Mouse (Mus musculus) kidney, adult 2 months (tissue): ENCODE results near the gene Dhcr24. TPM values are rescaled to one million over a fixed set of nuclear protein-coding genes. Genes with fewer than 3 reads are reported as not detected.

Source experiments
- DNase-seq: peaks from one replicate; pipeline ENCODE4 v3.0.0; 2021
- H3K27ac ChIP-seq: fragments of 200-500 bp; 2 replicates; pipeline ENCODE4 v1.5.1; 2012; ENCODE audit warnings: low read depth, low read length, control low read depth, inconsistent platforms; ENCODE audit not compliant: insufficient read depth
- H3K27me3 ChIP-seq: fragments of 200-500 bp; replicated peaks from 2 replicates; pipeline ENCODE4 v1.6.1; 2012; ENCODE audit warnings: mild to moderate bottlenecking, moderate library complexity, low read length, inconsistent platforms; ENCODE audit not compliant: control insufficient read depth, insufficient read depth
- H3K36me3 ChIP-seq: fragments of 200-500 bp; 2 replicates; pipeline ENCODE4 v1.6.1; 2012; ENCODE audit warnings: mild to moderate bottlenecking, moderate library complexity, low read length, inconsistent platforms; ENCODE audit not compliant: control insufficient read depth, insufficient read depth
- H3K4me1 ChIP-seq: fragments of 200-500 bp; 2 replicates; pipeline ENCODE4 v1.6.1; 2011; ENCODE audit warnings: low read length; ENCODE audit not compliant: control insufficient read depth, insufficient read depth
- H3K4me3 ChIP-seq: fragments of 200-500 bp; 2 replicates; pipeline ENCODE4 v1.5.1; 2011; ENCODE audit warnings: mild to moderate bottlenecking, low read depth, low read length, control low read depth; ENCODE audit not compliant: insufficient read depth
- CTCF ChIP-seq: fragments of 200-500 bp; conservative IDR thresholded peaks from 2 replicates; pipeline ENCODE4 v1.5.1; 2011; ENCODE audit warnings: low read depth, mild to moderate bottlenecking, control low read depth, low read length, moderate library complexity, mixed read lengths; ENCODE audit not compliant: insufficient read depth, insufficient read length
- POLR2A ChIP-seq: fragments of 200-500 bp; IDR thresholded peaks from one replicate; pipeline ENCODE4 v1.6.1; 2011; ENCODE audit warnings: low read depth, low read length, control low read depth
- WGBS: fragments of 180-500 bp; shearing (Covaris S2); methylation state at CpG from one replicate; pipeline ENCODE4 v1.1.7; 2018; 5-methylcytosine and 5-hydroxymethylcytosine counted together
- polyA plus RNA-seq: library from polyadenylated mRNA; depleted of rRNA; stranded (reverse); fragments of >200 nt; gene quantifications from 2 replicates; pipeline ENCODE4 v1.2.3, GENCODE M21; 2012

Dhcr24 gene
- polyA plus RNA-seq, 1 experiment: 242 TPM

- Histone ChIP-seq H3K36me3 (no peaks in the 10 kb centered on the region), H3K27me3 (no peaks in the 10 kb centered on the region), H3K27ac (no peak within 1 kb of the TSS), H3K4me3 (no peak within 1 kb of the TSS), H3K4me1 (peaks cover 9% of the 10 kb centered on the region; the same call in 1 of the 2 replicates)
- WGBS: 4% methylated on average over 18 of the region's 19 CpGs
- TF ChIP-seq CTCF: no peak
- TF ChIP-seq POLR2A: no peak
- no peak for DNase-seq
Observed at GRCm38 (mm10) chr4:106617056-106617455, 56.2 kb downstream of the Dhcr24 start, which contains the start of gene Lexm. Gene Lexm, minus strand, starts transcription at chr4:106617241.

GRCm38 (mm10) chr4:106618898-106619297, 58.1 kb downstream of the Dhcr24 start:
- DNase-seq: peak; percentile 65
- H3K4me1 ChIP-seq: peaks cover 9% of the 10 kb centered on the region; the same call in 1 of the 2 replicates
- TF ChIP-seq CTCF: no peak; the same call in 1 of the 2 replicates
- TF ChIP-seq POLR2A: no peak
- no peaks in the 10 kb centered on the region for H3K36me3 ChIP-seq
- no peaks in the 10 kb centered on the region for H3K27me3 ChIP-seq
- no peak overlapping the region for H3K27ac ChIP-seq
- 73% methylated on average over 4 of the region's 4 CpGs for WGBS
- no peak overlapping the region for H3K4me3 ChIP-seq

GRCm38 (mm10) chr4:106621428-106621827, 60.6 kb downstream of the Dhcr24 start:
- peak; percentile 84 for DNase-seq
- H3K4me1 ChIP-seq: peaks cover 9% of the 10 kb centered on the region; the same call in 1 of the 2 replicates
- TF ChIP-seq POLR2A (no peak), CTCF (no peak)
- WGBS: 53% methylated on average over 3 of the region's 3 CpGs
- no peak overlapping the region for H3K4me3 ChIP-seq
- H3K36me3 ChIP-seq: no peaks in the 10 kb centered on the region
- peak overlapping the region; percentile 54 for H3K27ac ChIP-seq
- no peaks in the 10 kb centered on the region for H3K27me3 ChIP-seq

GRCm38 (mm10) chr4:106622030-106622493, 61.2 kb downstream of the Dhcr24 start, which contains the start of gene Ttc22:
Gene Ttc22, plus strand, starts transcription at chr4:106622432.
- H3K4me3 ChIP-seq: peak within 1 kb of the TSS; percentile 17
- TF ChIP-seq CTCF (no peak), POLR2A (no peak)
- 17% methylated on average over 16 of the region's 16 CpGs for WGBS
- peak within 1 kb of the TSS; percentile 54 for H3K27ac ChIP-seq
- no peaks in the 10 kb centered on the region for H3K36me3 ChIP-seq
- no peaks in the 10 kb centered on the region for H3K27me3 ChIP-seq
- H3K4me1 ChIP-seq: peaks cover 9% of the 10 kb centered on the region; the same call in 1 of the 2 replicates
- peak; percentile 94 for DNase-seq

GRCm38 (mm10) chr4:106622712-106623111, 61.9 kb downstream of the Dhcr24 start:
- Histone ChIP-seq H3K4me1 (peaks cover 9% of the 10 kb centered on the region; the same call in 1 of the 2 replicates), H3K36me3 (no peaks in the 10 kb centered on the region), H3K4me3 (peak overlapping the region; percentile 17; the same call in 1 of the 2 replicates), H3K27ac (0 out of 2 replicates have a peak overlapping the region, but pooled peaks have one; percentile 8), H3K27me3 (no peaks in the 10 kb centered on the region)
- no peak for DNase-seq
- WGBS: 33% methylated on average over 28 of the region's 28 CpGs
- TF ChIP-seq CTCF (no peak), POLR2A (no peak)

GRCm38 (mm10) chr4:106624271-106624670, 63.4 kb downstream of the Dhcr24 start:
- no peak overlapping the region for H3K27ac ChIP-seq
- TF ChIP-seq CTCF (no peak), POLR2A (no peak)
- H3K4me3 ChIP-seq: no peak overlapping the region
- H3K27me3 ChIP-seq: no peaks in the 10 kb centered on the region
- DNase-seq: peak; percentile 50
- 81% methylated on average over 10 of the region's 10 CpGs for WGBS
- peaks cover 19% of the 10 kb centered on the region for H3K4me1 ChIP-seq
- no peaks in the 10 kb centered on the region for H3K36me3 ChIP-seq

- no peak overlapping the region for H3K27ac ChIP-seq
- peak; percentile 44 for DNase-seq
- 65% methylated on average over 5 of the region's 5 CpGs for WGBS
- H3K4me1 ChIP-seq: peaks cover 30% of the 10 kb centered on the region
- TF ChIP-seq CTCF: no peak
- TF ChIP-seq POLR2A: no peak
- no peak overlapping the region for H3K4me3 ChIP-seq
- H3K27me3 ChIP-seq: no peaks in the 10 kb centered on the region
- H3K36me3 ChIP-seq: no peaks in the 10 kb centered on the region
Observed at GRCm38 (mm10) chr4:106627809-106628208, 67.0 kb downstream of the Dhcr24 start.
